Mouse (Mus musculus) forebrain, embryonic 11.5 days (tissue): ENCODE results near the gene Agpat1. TPM values are rescaled to one million over a fixed set of nuclear protein-coding genes. Genes with fewer than 3 reads are reported as not detected.

Experiments used
- ATAC-seq: fragments of 200-750 bp; cut with Nextera tagmentation; replicated peaks from 2 replicates; pipeline ENCODE4 v1.8.0; 2017; ENCODE audit warnings: moderate TSS enrichment; ENCODE audit not compliant: low FRiP score
- DNase-seq: peaks from one replicate; pipeline ENCODE4 v3.0.0-alpha.2; 2017; ENCODE audit warnings: low spot score
- H3K27ac ChIP-seq: fragments of 300-500 bp; sonication (generic); 2 replicates; pipeline ENCODE4 v1.5.1; 2014; ENCODE audit warnings: low read depth, low read length
- H3K27me3 ChIP-seq: fragments of 300-500 bp; sonication (generic); 2 replicates; pipeline ENCODE4 v1.6.1; 2014; ENCODE audit warnings: mild to moderate bottlenecking, low read length, mixed read lengths; ENCODE audit not compliant: control insufficient read depth, insufficient read depth
- H3K36me3 ChIP-seq: fragments of 300-500 bp; sonication (generic); 2 replicates; pipeline ENCODE4 v1.6.1; 2014; ENCODE audit warnings: mild to moderate bottlenecking, low read length, moderate library complexity, mixed read lengths; ENCODE audit not compliant: control insufficient read depth, insufficient read depth
- H3K4me1 ChIP-seq: fragments of 300-500 bp; sonication (generic); replicated peaks from 2 replicates; pipeline ENCODE4 v1.6.1; 2014; ENCODE audit warnings: low read length, mixed read lengths; ENCODE audit not compliant: control insufficient read depth, insufficient read depth
- H3K4me2 ChIP-seq: fragments of 300-500 bp; sonication (generic); 2 replicates; pipeline ENCODE4 v1.6.1; 2014; ENCODE audit warnings: low read depth, mild to moderate bottlenecking, low read length, moderate library complexity, mixed read lengths; ENCODE audit not compliant: severe bottlenecking
- H3K4me3 ChIP-seq: fragments of 300-500 bp; sonication (generic); 2 replicates; pipeline ENCODE4 v1.5.1; 2014; ENCODE audit warnings: low read depth, low read length
- H3K9ac ChIP-seq: fragments of 300-500 bp; sonication (generic); 2 replicates; pipeline ENCODE4 v1.6.1; 2014; ENCODE audit warnings: low read length
- H3K9me3 ChIP-seq: fragments of 300-500 bp; sonication (generic); 2 replicates; pipeline ENCODE4 v1.6.1; 2016; ENCODE audit warnings: low read length, mixed read lengths; ENCODE audit not compliant: control insufficient read depth
- WGBS: fragments of 180-500 bp; shearing (Covaris S2); extraction: QIAGEN DNeasy Blood & Tissue Kit; methylation state at CpG from one replicate; pipeline ENCODE4 v1.1.7; 2014; 5-methylcytosine and 5-hydroxymethylcytosine counted together
- polyA plus RNA-seq: library from polyadenylated mRNA; unstranded; fragments of >200 nt; fragmentation: Nextera tagmentation; extraction: Ambion mirVana; gene quantifications from 2 replicates; pipeline ENCODE4 v1.2.1, GENCODE M21; 2014

Agpat1 gene
- polyA plus RNA-seq, 1 experiment from 2014 or later, result 93.4 TPM

DNA sequence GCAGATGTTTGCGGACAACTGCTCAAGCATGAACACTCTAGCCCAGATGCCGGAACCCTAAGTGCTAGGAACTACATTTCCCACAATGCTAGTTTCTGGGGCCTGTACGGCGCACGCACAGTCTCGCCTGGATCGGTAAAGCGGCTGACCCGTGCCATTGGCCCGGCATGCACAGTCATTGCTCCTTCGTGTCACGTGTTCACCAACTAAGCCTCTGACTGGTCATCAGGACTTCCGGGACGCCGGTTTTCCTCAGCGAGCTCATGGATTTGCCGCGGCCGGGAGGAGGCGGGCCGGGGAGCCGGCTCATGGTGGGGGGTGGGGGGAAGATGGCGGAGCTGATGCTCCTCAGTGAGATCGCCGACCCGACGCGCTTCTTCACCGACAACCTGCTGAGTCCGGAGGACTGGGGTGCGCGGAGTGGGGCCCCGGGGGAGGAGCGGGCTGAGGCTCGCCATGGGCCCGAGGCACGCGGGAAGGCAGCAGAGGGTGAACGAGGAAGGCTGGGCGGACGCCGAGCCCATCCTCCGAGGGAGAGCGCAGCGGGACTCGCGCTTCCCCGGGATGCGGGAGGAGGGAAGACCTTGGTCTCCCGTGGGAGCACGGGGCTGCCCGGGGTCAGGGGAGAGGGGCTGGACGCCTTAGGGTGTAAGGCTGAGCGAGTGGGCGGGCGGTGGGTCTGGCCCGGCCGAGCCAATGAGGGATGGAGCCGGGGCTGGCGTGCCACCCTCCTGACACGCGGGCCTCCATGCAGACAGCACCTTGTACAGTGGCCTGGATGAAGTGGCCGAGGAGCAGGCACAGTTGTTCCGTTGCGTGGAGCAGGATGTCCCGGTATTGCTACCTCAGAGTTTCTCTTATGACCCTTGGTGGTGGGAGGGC lies 43.1 kb downstream of the Agpat1 start, which contains the start of gene Atf6b:
Gene Atf6b (plus strand): TSS at position 241 of the 882 bp plus-strand sequence.
- WGBS, result 1% methylated on average over 65 of the region's 66 CpGs
- H3K9me3 ChIP-seq, result no peaks in the 10 kb centered on the region
- ATAC-seq (peak; percentile 96), DNase-seq (peak; percentile 96)
- H3K4me2 ChIP-seq, result peak within 1 kb of the TSS; percentile 87
- no peak within 1 kb of the TSS; the same call in 1 of the 2 replicates for H3K27ac ChIP-seq
- no peaks in the 10 kb centered on the region for H3K27me3 ChIP-seq
- peak within 1 kb of the TSS; percentile 73 for H3K4me3 ChIP-seq
- peaks cover 4% of the 10 kb centered on the region; the same call in 1 of the 2 replicates for H3K36me3 ChIP-seq
- peak within 1 kb of the TSS; percentile 82 for H3K9ac ChIP-seq
- H3K4me1 ChIP-seq, result peaks cover 11% of the 10 kb centered on the region

DNA sequence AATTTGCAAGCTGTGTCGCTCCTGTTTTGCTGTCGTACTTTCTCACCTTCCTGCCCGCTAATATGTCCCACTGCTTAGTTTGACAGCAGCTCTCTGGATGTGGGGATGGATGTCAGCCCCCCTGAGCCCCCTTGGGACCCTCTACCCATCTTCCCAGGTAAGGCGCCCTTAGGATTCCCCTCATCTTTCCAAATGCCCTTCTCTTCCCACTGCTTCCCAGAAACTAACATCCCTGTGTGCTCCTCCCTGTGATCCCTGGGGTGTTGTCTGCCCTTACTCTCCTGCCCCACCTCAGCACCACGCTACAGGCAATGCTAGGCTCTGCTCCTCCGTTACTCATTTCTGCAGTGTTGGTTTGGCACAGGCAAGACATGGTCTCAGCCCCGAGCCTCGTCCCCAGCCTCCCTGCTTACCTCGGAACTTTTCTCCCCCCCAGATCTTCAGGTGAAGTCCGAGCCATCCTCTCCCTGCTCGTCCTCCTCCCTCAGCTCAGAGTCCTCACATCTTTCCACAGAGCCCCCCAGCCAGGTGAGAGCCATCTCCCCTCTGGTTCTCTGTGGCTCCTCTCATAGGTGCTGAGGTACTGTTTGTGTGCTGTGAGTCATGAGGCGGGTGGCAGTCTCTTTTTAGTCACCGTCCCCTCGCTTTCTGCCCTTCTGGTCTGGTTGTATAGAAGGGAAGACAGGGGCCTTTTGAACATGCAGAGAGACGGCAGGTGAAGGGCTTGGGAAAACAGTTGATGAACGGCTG lies 44.3 kb downstream of the Agpat1 start:
- peaks cover 11% of the 10 kb centered on the region for H3K4me1 ChIP-seq
- DNase-seq (no peak), ATAC-seq (no peak)
- H3K4me2 ChIP-seq, result peak overlapping the region; percentile 87
- H3K36me3 ChIP-seq, result peaks cover 4% of the 10 kb centered on the region; the same call in 1 of the 2 replicates
- H3K9me3 ChIP-seq, result no peaks in the 10 kb centered on the region
- peak overlapping the region; percentile 73 for H3K4me3 ChIP-seq
- WGBS, result 87% methylated on average over 16 of the region's 16 CpGs
- peak overlapping the region; percentile 17 for H3K9ac ChIP-seq
- H3K27ac ChIP-seq, result no peak overlapping the region
- no peaks in the 10 kb centered on the region for H3K27me3 ChIP-seq

DNA sequence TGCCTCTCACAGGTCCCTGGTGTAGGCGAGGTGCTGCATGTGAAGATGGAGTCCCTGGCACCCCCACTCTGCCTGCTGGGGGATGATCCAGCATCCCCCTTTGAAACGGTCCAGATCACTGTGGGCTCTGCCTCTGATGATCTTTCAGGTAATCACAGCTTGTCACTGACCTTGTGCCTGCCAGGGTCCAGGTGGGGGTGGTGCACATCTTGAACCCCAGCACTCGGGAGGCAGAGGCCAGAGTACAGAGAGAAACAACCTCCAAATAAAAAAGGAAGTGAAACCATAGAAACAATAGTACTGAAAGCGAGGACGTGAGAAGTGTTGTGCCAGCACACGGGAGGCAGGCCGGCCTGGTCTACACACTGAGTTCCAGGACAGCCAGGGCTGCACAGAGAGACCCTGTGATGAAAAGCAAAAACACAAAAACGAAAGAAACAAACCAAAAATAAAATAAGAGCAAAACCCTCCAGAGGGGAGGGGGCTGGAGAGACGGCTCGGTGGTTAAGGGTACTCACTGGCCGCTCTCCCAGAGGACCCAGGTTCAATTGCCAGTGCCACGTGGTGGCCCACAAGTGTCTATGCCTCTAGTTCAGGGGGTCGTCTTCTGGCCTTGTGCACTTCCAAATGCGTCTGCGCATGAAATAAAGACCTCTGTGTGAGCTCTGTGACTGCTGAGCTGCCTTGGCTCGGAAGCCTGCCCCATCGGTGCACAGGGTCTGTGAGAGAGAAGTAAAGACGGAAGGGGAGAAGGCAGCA lies 45.2 kb downstream of the Agpat1 start:
- Histone ChIP-seq H3K4me1 (peaks cover 11% of the 10 kb centered on the region), H3K9ac (no peak overlapping the region), H3K27ac (no peak overlapping the region), H3K4me2 (no peak overlapping the region), H3K4me3 (no peak overlapping the region), H3K36me3 (peaks cover 4% of the 10 kb centered on the region; the same call in 1 of the 2 replicates), H3K9me3 (no peaks in the 10 kb centered on the region), H3K27me3 (no peaks in the 10 kb centered on the region)
- ATAC-seq (no peak), DNase-seq (no peak)
- WGBS, result 86% methylated on average over 18 of the region's 18 CpGs

DNA sequence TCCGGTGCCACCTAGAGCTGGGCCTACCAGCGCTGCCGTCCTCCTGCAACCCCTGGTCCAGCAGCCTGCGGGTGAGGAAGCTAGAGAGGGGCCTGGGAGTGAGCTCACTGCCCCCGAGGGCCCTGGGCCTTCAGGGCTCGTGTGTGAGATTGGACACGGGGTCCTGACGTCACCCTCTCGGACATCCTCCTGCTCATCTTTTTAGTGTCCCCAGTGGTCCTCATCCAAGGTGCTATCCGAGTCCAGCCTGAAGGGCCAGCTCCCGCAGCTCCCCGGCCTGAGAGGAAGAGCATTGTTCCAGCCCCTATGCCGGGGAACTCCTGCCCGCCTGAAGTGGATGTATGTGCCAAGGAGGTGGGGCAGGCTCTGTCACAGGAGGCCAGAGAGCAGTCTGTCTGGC lies 46.7 kb downstream of the Agpat1 start:
- Histone ChIP-seq H3K4me3 (no peak overlapping the region), H3K9me3 (no peaks in the 10 kb centered on the region), H3K9ac (no peak overlapping the region), H3K27ac (no peak overlapping the region), H3K36me3 (peaks cover 4% of the 10 kb centered on the region; the same call in 1 of the 2 replicates), H3K4me2 (no peak overlapping the region), H3K4me1 (peaks cover 9% of the 10 kb centered on the region), H3K27me3 (no peaks in the 10 kb centered on the region)
- no peak for ATAC-seq
- peak; percentile 45 for DNase-seq
- 91% methylated on average over 14 of the region's 14 CpGs for WGBS

DNA sequence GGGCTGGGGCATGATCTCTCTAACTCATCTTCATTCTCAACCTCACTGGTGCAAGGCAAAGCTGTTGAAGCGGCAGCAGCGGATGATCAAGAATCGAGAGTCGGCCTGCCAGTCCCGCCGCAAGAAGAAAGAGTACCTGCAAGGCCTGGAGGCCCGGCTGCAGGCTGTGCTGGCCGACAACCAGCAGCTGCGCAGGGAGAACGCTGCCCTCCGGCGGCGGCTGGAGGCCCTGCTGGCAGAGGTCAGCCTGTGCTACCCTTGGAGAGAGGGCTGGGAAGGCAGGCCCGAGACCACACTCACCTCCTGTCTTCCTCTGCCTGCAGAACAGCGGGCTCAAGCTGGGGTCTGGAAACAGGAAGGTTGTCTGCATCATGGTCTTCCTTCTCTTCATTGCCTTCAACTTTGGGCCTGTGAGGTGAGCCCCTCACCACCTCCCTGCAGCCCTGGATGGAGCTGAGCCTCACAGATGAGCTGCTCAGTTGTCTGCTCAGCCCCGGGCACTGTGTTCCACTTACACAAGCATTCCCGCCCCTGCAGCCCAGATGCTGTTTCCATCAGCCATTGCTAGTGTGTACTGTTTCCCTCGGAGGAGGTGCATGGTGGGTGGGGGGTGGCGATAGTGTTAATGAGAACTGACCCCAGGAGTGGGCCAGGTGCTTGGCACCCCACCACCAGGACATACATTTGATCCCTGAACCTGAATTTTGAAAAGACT lies 47.6 kb downstream of the Agpat1 start:
- H3K4me2 ChIP-seq, result no peak overlapping the region
- DNase-seq, result peak; percentile 71
- peaks cover 12% of the 10 kb centered on the region for H3K4me1 ChIP-seq
- peaks cover 4% of the 10 kb centered on the region; the same call in 1 of the 2 replicates for H3K36me3 ChIP-seq
- 50% methylated on average over 19 of the region's 19 CpGs for WGBS
- no peak overlapping the region for H3K9ac ChIP-seq
- H3K4me3 ChIP-seq, result no peak overlapping the region
- no peaks in the 10 kb centered on the region for H3K9me3 ChIP-seq
- H3K27me3 ChIP-seq, result no peaks in the 10 kb centered on the region
- no peak for ATAC-seq
- no peak overlapping the region for H3K27ac ChIP-seq

DNA sequence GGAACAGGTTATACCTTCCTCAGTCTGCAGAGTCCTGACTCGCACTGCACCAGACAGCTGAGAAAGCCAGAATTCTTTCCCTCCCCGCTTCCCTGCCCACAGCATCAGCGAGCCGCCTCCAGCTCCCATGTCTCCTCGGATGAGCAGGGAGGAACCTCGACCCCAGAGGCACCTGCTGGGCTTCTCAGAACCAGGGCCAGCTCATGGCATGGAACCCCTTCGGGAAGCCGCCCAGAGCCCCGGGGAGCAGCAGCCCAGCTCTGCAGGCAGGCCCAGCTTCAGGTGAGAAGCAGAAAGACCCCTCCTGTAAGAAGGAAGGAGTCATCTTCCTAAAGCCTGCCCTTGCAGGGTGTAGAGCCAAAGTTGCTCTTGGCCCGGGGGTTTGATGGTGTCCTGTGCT lies 48.5 kb downstream of the Agpat1 start:
- H3K4me2 ChIP-seq, result no peak overlapping the region
- no peak overlapping the region for H3K27ac ChIP-seq
- ATAC-seq, result no peak
- H3K4me1 ChIP-seq, result peaks cover 12% of the 10 kb centered on the region
- no peak overlapping the region for H3K9ac ChIP-seq
- no peak overlapping the region for H3K4me3 ChIP-seq
- H3K9me3 ChIP-seq, result no peaks in the 10 kb centered on the region
- peak; percentile 52 for DNase-seq
- no peaks in the 10 kb centered on the region for H3K27me3 ChIP-seq
- peaks cover 4% of the 10 kb centered on the region; the same call in 1 of the 2 replicates for H3K36me3 ChIP-seq
- 90% methylated on average over 10 of the region's 10 CpGs for WGBS

DNA sequence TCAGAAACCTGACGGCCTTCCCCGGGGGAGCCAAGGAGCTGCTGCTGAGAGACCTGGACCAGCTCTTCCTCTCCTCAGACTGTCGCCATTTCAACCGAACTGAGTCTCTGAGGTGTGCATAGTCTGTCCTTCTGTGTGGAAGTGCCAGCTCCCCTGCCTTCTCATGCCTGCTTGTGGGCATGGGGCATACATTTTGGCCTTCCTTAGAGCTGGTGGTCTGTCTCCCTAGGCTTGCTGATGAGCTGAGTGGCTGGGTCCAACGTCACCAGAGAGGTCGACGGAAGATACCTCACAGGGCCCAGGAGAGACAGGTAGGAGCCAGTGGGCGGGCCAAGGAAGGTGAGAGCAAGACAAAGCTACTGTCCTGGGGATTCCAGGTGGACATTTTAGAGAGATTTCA lies 48.9 kb downstream of the Agpat1 start:
- Histone ChIP-seq H3K9ac (no peak overlapping the region), H3K27ac (no peak overlapping the region), H3K4me1 (peaks cover 8% of the 10 kb centered on the region), H3K36me3 (peaks cover 4% of the 10 kb centered on the region; the same call in 1 of the 2 replicates), H3K27me3 (no peaks in the 10 kb centered on the region), H3K9me3 (no peaks in the 10 kb centered on the region), H3K4me2 (no peak overlapping the region), H3K4me3 (no peak overlapping the region)
- DNase-seq, result no peak
- ATAC-seq, result no peak
- WGBS, result 89% methylated on average over 8 of the region's 8 CpGs
